Mouse (Mus musculus) frontal cortex, postnatal 10 days (tissue): ENCODE results near the gene Cd3e.

ENCODE experiments used
- DNase-seq, 2 experiments: peaks; one replicate each; pipeline ENCODE4 v3.0.0; 2022; ENCODE audit warnings: low spot score in 2 of 2, mixed read lengths in 1 of 2

Gene Cd3e

DNA sequence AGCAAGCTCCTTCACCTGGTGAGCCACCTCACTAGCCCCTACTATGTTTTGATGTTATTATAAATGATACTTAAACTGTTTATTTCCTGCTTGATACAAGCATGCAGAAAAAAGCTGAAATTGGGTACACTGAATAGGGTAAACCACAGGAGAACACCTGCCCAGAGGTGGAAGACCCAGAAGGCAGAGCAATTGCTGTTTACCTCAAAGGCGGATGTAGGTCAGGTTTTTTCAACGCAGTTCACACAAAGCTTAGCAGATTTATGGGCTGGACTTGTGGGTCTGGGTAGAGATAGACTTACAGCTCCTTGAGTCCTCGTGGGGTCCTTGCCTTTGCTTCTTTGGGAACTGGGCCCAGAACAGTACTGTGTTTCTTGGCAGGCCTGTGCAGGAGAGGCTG is 6.4 kb upstream of the Cd3e start:
- DNase-seq, result no peak

GRCm38 (mm10) chr9:45014879-45015278 is 5.5 kb upstream of the Cd3e start:
- no peak for DNase-seq

DNA sequence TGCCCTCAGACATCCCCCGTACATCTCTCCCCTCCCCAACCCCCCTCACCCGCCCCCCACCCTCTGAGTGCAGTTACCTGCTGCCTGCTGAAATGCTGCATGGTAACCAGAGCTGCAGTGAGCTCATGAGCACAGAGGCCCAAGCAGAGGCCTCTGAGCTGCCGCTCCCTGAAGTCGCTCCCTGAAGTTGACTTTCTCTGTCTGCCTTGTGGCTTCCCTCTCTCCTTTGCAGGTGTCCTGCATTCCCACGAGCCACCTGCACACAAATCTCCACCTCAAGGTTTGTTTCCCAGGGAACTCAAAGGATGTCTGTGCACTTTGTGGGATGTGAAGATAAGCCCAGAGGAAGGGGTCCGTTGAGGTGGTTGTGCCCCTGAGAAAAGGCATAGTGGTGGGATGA is 1.9 kb upstream of the Cd3e start:
- DNase-seq, result no peak

DNA sequence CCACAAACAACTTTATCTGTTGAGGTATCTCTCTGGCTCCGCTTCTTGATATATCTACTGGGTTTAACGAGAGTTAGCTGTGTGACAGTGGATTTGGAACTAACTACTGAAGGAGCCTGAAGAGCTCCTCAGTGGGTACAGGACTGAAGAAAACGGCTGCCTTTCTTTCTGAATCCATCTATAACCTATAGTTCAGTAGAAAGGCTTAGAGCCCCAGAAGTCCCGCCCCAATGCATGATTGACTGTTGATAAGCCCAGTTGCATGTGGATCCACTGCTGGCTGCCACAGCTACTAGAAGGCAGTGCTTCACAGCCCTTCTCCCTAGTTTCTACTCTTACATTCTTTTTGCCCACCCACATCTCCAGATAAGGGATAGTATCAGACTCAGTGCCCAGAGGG is 1.0 kb upstream of the Cd3e start:
- DNase-seq, result no peak

GRCm38 (mm10) chr9:45008342-45008741 is 1.1 kb downstream of the Cd3e start:
- DNase-seq, result no peak

- DNase-seq, result no peak
These were observed 2.0 kb downstream of the Cd3e start for GRCm38 (mm10) chr9:45007404-45007803.

- DNase-seq, result no peak
These were observed 9.2 kb downstream of the Cd3e start for GRCm38 (mm10) chr9:45000249-45000648.

GRCm38 (mm10) chr9:44999776-45000175 is 9.7 kb downstream of the Cd3e start:
- DNase-seq, result no peak

DNA sequence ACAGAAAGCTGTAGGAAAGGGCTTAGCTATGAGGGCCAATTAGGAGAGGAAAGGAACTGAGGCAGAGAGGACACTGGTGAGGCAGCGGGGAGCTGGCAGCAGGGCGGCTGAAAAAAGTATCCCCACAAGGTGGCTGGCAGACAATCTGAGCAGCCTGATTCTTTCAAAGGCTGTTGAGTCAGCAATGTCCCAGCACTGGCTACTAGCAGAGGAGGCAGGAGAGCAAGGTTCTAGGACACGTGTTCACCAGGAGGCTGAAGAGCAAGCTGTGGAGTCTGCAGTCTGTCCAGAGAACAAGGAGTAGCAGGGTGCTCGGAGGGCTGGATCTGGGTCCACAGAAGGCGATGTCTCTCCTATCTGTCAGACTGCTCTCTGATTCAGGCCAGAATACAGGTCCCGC is 10.3 kb downstream of the Cd3e start:
- DNase-seq, result no peak

DNA sequence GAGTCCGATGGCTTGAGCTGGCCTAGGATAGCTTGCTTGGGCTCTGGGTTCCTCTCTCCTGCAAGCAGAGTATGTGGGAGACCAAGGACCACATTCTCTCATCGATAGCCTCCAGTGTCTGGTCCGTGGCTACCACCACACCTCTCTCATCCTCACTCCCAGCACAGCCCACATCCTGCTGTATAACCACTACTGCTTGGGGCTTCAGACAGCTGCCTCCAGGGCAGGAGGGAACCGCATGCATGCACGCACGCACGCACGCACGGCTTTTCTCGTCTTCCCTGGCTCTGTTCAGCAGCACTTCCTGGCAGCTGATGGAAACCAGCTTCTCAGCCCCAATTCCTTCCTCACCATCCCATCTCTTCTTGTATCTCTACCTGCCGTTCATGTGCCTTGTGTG is 11.3 kb downstream of the Cd3e start:
- DNase-seq, result no peak

GRCm38 (mm10) chr9:44996590-44996989 is 12.8 kb downstream of the Cd3e start:
- no peak for DNase-seq

GRCm38 (mm10) chr9:44994962-44995361 is 14.5 kb downstream of the Cd3e start:
- DNase-seq, result no peak

DNA sequence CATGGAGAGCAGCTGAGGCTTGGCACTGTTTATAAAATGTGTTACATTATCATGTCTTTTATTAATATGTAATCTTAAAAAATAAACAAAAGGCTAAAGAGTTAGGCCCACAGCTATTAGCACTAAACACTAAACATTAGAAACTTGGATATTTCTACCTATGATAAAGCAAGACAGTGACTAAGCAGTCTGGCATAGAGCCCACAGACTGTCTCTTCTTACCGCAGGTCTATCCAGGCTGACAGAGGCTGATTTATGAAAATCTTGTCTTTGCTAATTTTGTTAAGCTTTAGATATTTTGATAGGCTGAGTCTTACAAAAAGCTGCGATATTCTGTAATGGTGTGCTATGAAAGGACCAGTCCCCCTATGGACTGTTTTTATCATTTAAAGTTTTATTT is 16.2 kb downstream of the Cd3e start:
- no peak for DNase-seq

DNA sequence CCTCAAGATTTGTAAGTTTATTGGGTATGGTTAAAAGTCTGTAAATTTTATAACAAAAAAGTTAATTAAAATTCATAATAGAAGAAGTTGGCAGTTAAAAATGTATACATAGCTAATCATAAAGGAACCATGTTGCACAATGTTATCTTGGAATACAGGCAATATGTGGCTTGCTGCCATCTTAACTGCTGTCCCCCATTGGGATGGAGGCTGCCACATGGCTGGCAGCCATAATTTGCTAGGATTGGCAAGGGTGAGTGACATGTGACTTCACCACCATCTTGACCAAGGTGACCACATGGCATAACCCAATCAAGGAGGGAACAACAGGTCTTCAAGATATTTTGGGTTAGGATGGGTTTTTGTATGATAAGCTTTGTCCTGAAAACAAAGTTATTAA is 17.2 kb downstream of the Cd3e start:
- no peak for DNase-seq

DNA sequence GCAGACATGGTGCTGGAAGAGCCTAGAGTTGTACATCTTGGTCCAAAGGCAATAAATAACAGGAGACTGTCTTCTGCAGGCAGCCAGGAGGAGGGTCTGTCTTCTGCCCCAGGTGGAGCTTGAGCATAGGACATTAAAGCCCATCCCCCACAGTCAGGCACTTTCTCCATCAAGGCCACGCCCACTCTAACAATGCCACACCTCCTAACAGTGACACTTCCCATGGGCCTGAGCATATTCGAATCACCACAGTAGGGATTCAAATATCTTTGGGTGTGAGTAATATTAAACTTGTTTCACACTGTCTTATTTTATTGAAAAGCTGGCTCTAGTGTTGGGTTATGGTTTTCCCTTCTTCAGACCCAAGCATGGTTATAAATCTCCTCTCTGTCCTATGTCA is 17.6 kb downstream of the Cd3e start:
- no peak for DNase-seq

DNA sequence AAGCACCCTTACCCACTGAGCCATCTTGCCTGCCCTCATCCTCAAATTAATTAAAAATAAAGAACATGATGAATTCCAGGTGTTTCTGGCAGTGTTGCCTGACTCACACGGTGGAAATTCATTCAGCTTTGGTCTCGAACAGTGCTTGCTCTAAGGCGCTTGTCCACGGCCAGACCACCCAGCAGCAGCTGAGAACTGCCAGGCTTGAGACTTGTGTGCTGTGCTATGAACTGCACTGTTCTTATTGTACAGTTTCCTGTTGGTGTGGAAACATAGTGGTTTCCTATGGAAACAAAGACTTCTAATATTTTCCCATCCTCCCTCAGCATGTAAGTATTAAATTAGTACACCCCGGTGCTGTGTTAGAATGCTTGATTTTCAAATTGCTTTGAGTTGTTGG is 22.5 kb downstream of the Cd3e start:
- no peak for DNase-seq

GRCm38 (mm10) chr9:44986242-44986781 is 23.1 kb downstream of the Cd3e start:
- no peak for DNase-seq

GRCm38 (mm10) chr9:44985721-44986161 is 23.7 kb downstream of the Cd3e start:
- DNase-seq, result no peak

- DNase-seq, result no peak
These were observed 26.4 kb downstream of the Cd3e start for GRCm38 (mm10) chr9:44983001-44983400.

- DNase-seq, result no peak
These were observed 26.9 kb downstream of the Cd3e start for GRCm38 (mm10) chr9:44982531-44982930.

DNA sequence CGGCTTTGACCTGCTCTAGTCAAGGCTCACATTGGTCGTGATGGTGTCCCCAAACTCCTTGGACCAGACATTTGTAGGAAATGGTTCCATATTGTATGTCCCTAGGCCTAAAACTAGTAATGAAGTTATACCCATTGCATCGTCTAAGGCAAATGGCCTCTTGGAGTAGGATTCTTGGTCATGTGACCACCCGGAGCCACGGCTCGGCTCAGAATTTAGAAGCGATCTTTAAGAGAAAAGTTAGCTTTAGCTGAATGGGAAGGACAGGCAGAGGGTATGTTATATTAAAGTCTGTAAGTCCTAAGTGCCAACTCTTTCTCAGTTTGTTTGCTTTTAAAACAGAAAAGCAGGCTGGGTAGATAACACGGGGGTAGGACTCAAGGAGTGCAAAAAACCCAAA is 27.3 kb downstream of the Cd3e start:
- DNase-seq, result no peak

DNA sequence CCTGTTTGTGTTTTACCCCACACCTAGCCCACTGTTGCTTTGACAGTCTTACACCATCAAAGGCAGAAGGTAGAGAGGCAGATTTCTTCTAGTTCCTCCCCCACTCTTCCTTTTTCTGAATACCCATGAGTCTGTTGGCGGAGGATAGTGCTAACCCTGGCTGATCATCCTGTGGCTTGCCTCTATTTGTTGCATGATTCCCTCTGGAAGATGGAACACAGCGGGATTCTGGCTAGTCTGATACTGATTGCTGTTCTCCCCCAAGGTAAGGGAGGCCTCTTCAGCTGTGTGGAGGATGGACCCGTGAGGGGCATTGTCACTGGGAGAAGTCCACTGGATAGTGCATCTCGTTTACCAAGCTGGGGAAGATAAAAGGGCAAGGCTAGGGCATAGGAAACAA is 27.8 kb downstream of the Cd3e start, which contains the start of gene Cd3d:
Cd3d (plus strand) TSS at position 111 of the 400 bp plus-strand sequence.
- DNase-seq, result no peak

- no peak for DNase-seq
These were observed 28.3 kb downstream of the Cd3e start for GRCm38 (mm10) chr9:44981104-44981503.

DNA sequence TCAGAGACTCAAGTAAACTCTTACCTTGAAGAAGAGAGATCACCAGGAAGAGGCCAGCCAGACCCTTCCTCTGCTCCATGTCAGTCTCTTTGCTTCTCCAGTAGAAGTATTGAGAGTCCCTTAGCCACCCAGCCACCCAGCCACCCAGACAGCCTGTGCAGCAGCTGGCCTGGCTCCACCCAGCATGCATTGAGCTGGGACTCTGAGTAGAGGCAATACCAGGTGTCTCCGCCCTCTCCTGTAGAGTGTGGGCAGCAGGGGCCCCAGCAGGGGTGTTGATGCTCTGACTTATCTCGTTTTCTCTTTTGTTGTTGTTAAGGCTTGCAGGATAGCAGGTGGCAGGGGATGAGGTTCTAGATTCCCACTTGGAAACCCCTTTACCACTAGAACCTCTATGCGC is 29.2 kb downstream of the Cd3e start, which contains the start of gene Cd3g:
Cd3g (minus strand) TSS at position 190 of the 400 bp plus-strand sequence.
- DNase-seq, result no peak
